8 mouse cellular contexts compared by ENCODE assay signal in genomic region chr1:172481540-172482280, GRCm38 (mm10). TPM values are rescaled to one million over a fixed set of nuclear protein-coding genes. Genes with fewer than 3 reads are reported as not detected.
DNase-seq lines count a peak whose midpoint lies in the region; ATAC-seq lines count a peak whose summit lies in the region.

Igsf9 (plus strand) TSS chr1:172481788.

- peak; percentile 83 for ATAC-seq in inflammation-experienced regulatory T-cells, adult 6 months

- H3K4me1 ChIP-seq in megakaryocyte, embryonic 14.5 days: peaks cover 16% of the 10 kb centered on the region

- H3K4me3 ChIP-seq in megakaryocyte, embryonic 14.5 days (replicated peaks): peak within 1 kb of the TSS; percentile 90

- no peaks in the 10 kb centered on the region for H3K9me3 ChIP-seq in megakaryocyte, embryonic 14.5 days

- H3K36me3 ChIP-seq in megakaryocyte, embryonic 14.5 days (replicated peaks; ENCODE audit: low read length): no peaks in the 10 kb centered on the region

- H3K27me3 ChIP-seq in megakaryocyte, embryonic 14.5 days (replicated peaks): peaks cover 88% of the 10 kb centered on the region

- peak; percentile 98 for DNase-seq in ZHBTc4 (ENCODE audit: low read depth, low spot score)
- DNase-seq in embryo, embryonic 10 days (ENCODE audit: low spot score): peak; percentile 96
- DNase-seq in gastrocnemius, postnatal 25 days: peak; percentile 86
- DNase-seq in left cerebral cortex, adult 9 months (ENCODE audit: low spot score in 2 of 2): peak; percentile 85 to 94
- peak; percentile 97 to 98 for DNase-seq in right cerebral cortex, postnatal 10 days (ENCODE audit: low spot score in 2 of 2)
- peak; percentile 93 for DNase-seq in urinary bladder, postnatal 14 days (ENCODE audit: low spot score)

RNA-seq across cellular contexts. Expression of gene Igsf9, which starts in this region (rescaled TPM):
- total RNA-seq in gastrocnemius, postnatal 25 days (2021): under 1 TPM in 1 of 2 experiments, not detected in 1; 0.19 TPM
- polyA plus RNA-seq in inflammation-experienced regulatory T-cells, adult 6 months (2017; shearing (Covaris generic)): 1 to 10 TPM in 1 of 3 experiments, under 1 TPM in 1, not detected in 1; 0.50 to 1.4 TPM
- polyA plus RNA-seq in megakaryocyte, embryonic 14.5 days (2012; ENCODE audit: insufficient read depth, low replicate concordance): 0.41 and 0.68 TPM in 2 replicates

Comparison
In these comparisons a context has a peak if more than half of its experiments do, and no peak if none do; other contexts are left out.
1. Peak in every context shown above with its lines: DNase-seq, ATAC-seq and H3K4me3 ChIP-seq.
2. Peak in DNase-seq in gastrocnemius, postnatal 25 days; RNA of the gene not detected or under 1 TPM.